Comparison of ENCODE assay signal across 7 mouse cellular contexts in the genomic region with DNA sequence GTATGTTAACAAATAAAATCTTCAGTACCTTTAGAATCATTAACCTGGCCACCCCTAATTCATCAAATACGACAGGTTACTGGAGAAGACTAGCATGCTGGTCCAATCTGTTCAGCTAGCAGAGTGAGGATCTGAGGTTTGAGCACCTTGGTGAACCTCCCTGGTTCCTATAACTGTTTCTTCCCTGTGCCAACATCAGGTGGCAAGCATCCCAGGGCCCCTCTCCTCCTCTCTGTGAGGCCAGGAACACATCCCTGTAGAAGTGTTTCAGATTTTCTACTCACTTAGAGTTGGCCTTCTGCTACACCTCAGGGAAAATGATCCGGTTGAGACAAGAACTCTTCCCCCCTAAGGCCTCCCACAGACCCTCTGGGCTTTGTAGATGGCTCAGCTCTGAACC.
"Had no signal": no experiment of that assay in that cellular context is flagged by ENCODE, and none has a peak within 500 bp of the region (broad histone marks: within the 10 kb centered on the region; RNA-seq: fewer than 3 reads in every experiment).

No protein-coding gene starts in this region.

- DNase-seq: lung, adult 2 months; lung, postnatal 14 days; lung, postnatal 36 days; right cerebral cortex, postnatal 14 days; thymus, adult 2 months; thymus, postnatal 25 days; thymus, postnatal 4 days had no signal
